Mouse (Mus musculus): ENCODE results near the gene Rell1. TPM values are rescaled to one million over a fixed set of nuclear protein-coding genes. Genes with fewer than 3 reads are reported as not detected.
"Not testable (repeated sequence)": the region's sequence is repeated elsewhere in the genome, so short reads cannot be mapped to it uniquely, and the experiment has no call there.

Gene Rell1
- total and polyA plus RNA-seq, 3 experiments = 3.4 to 10.4 (median 9.3) TPM

GRCm38 (mm10) chr5:63903329-63903728 is 65.4 kb downstream of the Rell1 start:
- Histone ChIP-seq H3K36me3 (ENCODE audit: control insufficient read depth, insufficient read depth, low read length) (no peaks in the 10 kb centered on the region), H3K27ac (no peak overlapping the region), H3K4me3 (no peak overlapping the region), H3K27me3 (ENCODE audit: control insufficient read depth, insufficient read depth, low read length) (no peaks in the 10 kb centered on the region), H3K79me2 (replicated peaks; ENCODE audit: control insufficient read depth, insufficient read depth, low read length) (no peaks in the 10 kb centered on the region), H3K9ac (ENCODE audit: low read depth, low read length) (no peak overlapping the region), H3K4me1 (ENCODE audit: control insufficient read depth, insufficient read depth, low read length) (no peaks in the 10 kb centered on the region)
- intact Hi-C loops (cut with DNase I) = no loop called here
- WGBS = 75% methylated on average over 3 of the region's 3 CpGs
- TF ChIP-seq POLR2A (IDR thresholded peaks at IDR 0.05; ENCODE audit: insufficient read depth, low read depth, low read length) (no peak), CTCF (IDR thresholded peaks at IDR 0.05) (no peak), EP300 (IDR thresholded peaks at IDR 0.05; ENCODE audit: insufficient read depth, low read depth, low read length) (no peak)
- DNase-seq = no peak

- TF ChIP-seq POLR2A (IDR thresholded peaks at IDR 0.05; ENCODE audit: insufficient read depth, low read depth, low read length) (no peak), CTCF (IDR thresholded peaks at IDR 0.05) (no peak), EP300 (IDR thresholded peaks at IDR 0.05; ENCODE audit: insufficient read depth, low read depth, low read length) (no peak)
- Histone ChIP-seq H3K9ac (ENCODE audit: low read depth, low read length) (no peak overlapping the region), H3K36me3 (ENCODE audit: control insufficient read depth, insufficient read depth, low read length) (no peaks in the 10 kb centered on the region), H3K79me2 (replicated peaks; ENCODE audit: control insufficient read depth, insufficient read depth, low read length) (no peaks in the 10 kb centered on the region), H3K4me3 (no peak overlapping the region), H3K4me1 (ENCODE audit: control insufficient read depth, insufficient read depth, low read length) (no peaks in the 10 kb centered on the region), H3K27ac (no peak overlapping the region), H3K27me3 (ENCODE audit: control insufficient read depth, insufficient read depth, low read length) (no peaks in the 10 kb centered on the region)
- intact Hi-C loops (cut with DNase I) = no loop called here
- no peak for DNase-seq
- WGBS = 86% methylated on average over 3 of the region's 3 CpGs
Measured at GRCm38 (mm10) chr5:63897820-63898110, 70.9 kb downstream of the Rell1 start.

- DNase-seq; H3K4me3 ChIP-seq; H3K4me1 ChIP-seq (ENCODE audit: control insufficient read depth, insufficient read depth, low read length); H3K36me3 ChIP-seq (ENCODE audit: control insufficient read depth, insufficient read depth, low read length); H3K27ac ChIP-seq; H3K9ac ChIP-seq (ENCODE audit: low read depth, low read length); H3K27me3 ChIP-seq (ENCODE audit: control insufficient read depth, insufficient read depth, low read length); intact Hi-C loops (cut with DNase I); H3K79me2 ChIP-seq (replicated peaks; ENCODE audit: control insufficient read depth, insufficient read depth, low read length): not testable (repeated sequence)
- 81% methylated on average over 5 of the region's 5 CpGs for WGBS
Measured at GRCm38 (mm10) chr5:63897001-63897819, 71.5 kb downstream of the Rell1 start.

- no peak for DNase-seq
- Histone ChIP-seq H3K4me1 (ENCODE audit: control insufficient read depth, insufficient read depth, low read length) (no peaks in the 10 kb centered on the region), H3K27ac (no peak overlapping the region), H3K79me2 (replicated peaks; ENCODE audit: control insufficient read depth, insufficient read depth, low read length) (no peaks in the 10 kb centered on the region), H3K9ac (ENCODE audit: low read depth, low read length) (no peak overlapping the region), H3K4me3 (no peak overlapping the region), H3K27me3 (ENCODE audit: control insufficient read depth, insufficient read depth, low read length) (no peaks in the 10 kb centered on the region), H3K36me3 (ENCODE audit: control insufficient read depth, insufficient read depth, low read length) (no peaks in the 10 kb centered on the region)
- 89% methylated on average over 6 of the region's 6 CpGs for WGBS
- intact Hi-C loops (cut with DNase I) = no loop called here
- TF ChIP-seq EP300 (IDR thresholded peaks at IDR 0.05; ENCODE audit: insufficient read depth, low read depth, low read length) = no peak
- TF ChIP-seq CTCF (IDR thresholded peaks at IDR 0.05) = no peak
- no peak for TF ChIP-seq POLR2A (IDR thresholded peaks at IDR 0.05; ENCODE audit: insufficient read depth, low read depth, low read length)
Measured at GRCm38 (mm10) chr5:63891912-63892311, 76.8 kb downstream of the Rell1 start.

- Histone ChIP-seq H3K9ac (ENCODE audit: low read depth, low read length) (no peak overlapping the region), H3K4me3 (no peak overlapping the region), H3K4me1 (ENCODE audit: control insufficient read depth, insufficient read depth, low read length) (no peaks in the 10 kb centered on the region), H3K36me3 (ENCODE audit: control insufficient read depth, insufficient read depth, low read length) (no peaks in the 10 kb centered on the region), H3K27me3 (ENCODE audit: control insufficient read depth, insufficient read depth, low read length) (no peaks in the 10 kb centered on the region), H3K27ac (no peak overlapping the region), H3K79me2 (replicated peaks; ENCODE audit: control insufficient read depth, insufficient read depth, low read length) (no peaks in the 10 kb centered on the region)
- intact Hi-C loops (cut with DNase I) = no loop called here
- TF ChIP-seq EP300 (IDR thresholded peaks at IDR 0.05; ENCODE audit: insufficient read depth, low read depth, low read length) = no peak
- 90% methylated on average over 4 of the region's 4 CpGs for WGBS
- DNase-seq = no peak
Measured at GRCm38 (mm10) chr5:63891241-63891640, 77.5 kb downstream of the Rell1 start.

GRCm38 (mm10) chr5:63887111-63887510 is 81.6 kb downstream of the Rell1 start:
- Histone ChIP-seq H3K4me3 (no peak overlapping the region), H3K36me3 (ENCODE audit: control insufficient read depth, insufficient read depth, low read length) (no peaks in the 10 kb centered on the region), H3K27me3 (ENCODE audit: control insufficient read depth, insufficient read depth, low read length) (no peaks in the 10 kb centered on the region), H3K9ac (ENCODE audit: low read depth, low read length) (no peak overlapping the region), H3K4me1 (ENCODE audit: control insufficient read depth, insufficient read depth, low read length) (no peaks in the 10 kb centered on the region), H3K79me2 (replicated peaks; ENCODE audit: control insufficient read depth, insufficient read depth, low read length) (no peaks in the 10 kb centered on the region), H3K27ac (no peak overlapping the region)
- TF ChIP-seq EP300 (IDR thresholded peaks at IDR 0.05; ENCODE audit: insufficient read depth, low read depth, low read length) (no peak), CTCF (IDR thresholded peaks at IDR 0.05) (no peak), POLR2A (IDR thresholded peaks at IDR 0.05; ENCODE audit: insufficient read depth, low read depth, low read length) (no peak)
- intact Hi-C loops (cut with DNase I) = no loop called here
- WGBS = 99% methylated on average over 4 of the region's 4 CpGs
- DNase-seq = no peak
